Mouse (Mus musculus): ENCODE measurements at regions not wholly inside any gene's neighbourhood (a gene's known extent, or its start where the extent isn't known, plus 50 kb on each side); places are given as distances from the start of the nearest gene placed in this dataset.

- TF ChIP-seq CTCF (IDR thresholded peaks at IDR 0.05; ENCODE audit: extremely low read depth, insufficient read length, insufficient replicate concordance, low read depth, low read length) (no peak), POLR2A (IDR thresholded peaks at IDR 0.05; ENCODE audit: low read depth, low read length) (no peak)
These were observed 285.6 kb downstream of the Cmpk2 start for GRCm38 (mm10) chr12:26754611-26755010.

Measured in small intestine, adult 2 months (tissue).